Mouse (Mus musculus) forebrain, embryonic 12.5 days (tissue): ENCODE results near the gene Gm10190. TPM values are rescaled to one million over a fixed set of nuclear protein-coding genes. Genes with fewer than 3 reads are reported as not detected.
"Not testable (repeated sequence)": the region's sequence is repeated elsewhere in the genome, so short reads cannot be mapped to it uniquely, and the experiment has no call there.

Source experiments
- ATAC-seq: fragments of 200-750 bp; cut with Nextera tagmentation; 2 replicates; pipeline ENCODE4 v1.8.0; 2017; ENCODE audit warnings: moderate TSS enrichment; ENCODE audit not compliant: low FRiP score
- H3K27ac ChIP-seq: fragments of 300-500 bp; sonication (generic); 2 replicates; pipeline ENCODE4 v1.5.1; 2016; ENCODE audit warnings: mild to moderate bottlenecking
- H3K27me3 ChIP-seq: fragments of 300-500 bp; sonication (generic); 2 replicates; pipeline ENCODE4 v1.6.1; 2016; ENCODE audit warnings: mild to moderate bottlenecking
- H3K36me3 ChIP-seq: fragments of 300-500 bp; sonication (generic); replicated peaks from 2 replicates; pipeline ENCODE4 v1.6.1; 2016; ENCODE audit warnings: mild to moderate bottlenecking
- H3K4me1 ChIP-seq: fragments of 300-500 bp; sonication (generic); 2 replicates; pipeline ENCODE4 v1.6.1; 2016
- H3K4me2 ChIP-seq: fragments of 300-500 bp; sonication (generic); 2 replicates; pipeline ENCODE4 v1.6.1; 2016; ENCODE audit warnings: mild to moderate bottlenecking, moderate library complexity
- H3K4me3 ChIP-seq: fragments of 300-500 bp; sonication (generic); replicated peaks from 2 replicates; pipeline ENCODE4 v1.5.1; 2016; ENCODE audit warnings: mild to moderate bottlenecking
- H3K9ac ChIP-seq: fragments of 300-500 bp; sonication (generic); 2 replicates; pipeline ENCODE4 v1.6.1; 2016; ENCODE audit warnings: mild to moderate bottlenecking
- H3K9me3 ChIP-seq: fragments of 300-500 bp; sonication (generic); 2 replicates; pipeline ENCODE4 v1.6.1; 2016
- WGBS: fragments of 180-500 bp; shearing (Covaris S2); methylation state at CpG from one replicate; pipeline ENCODE4 v1.1.7; 2016; 5-methylcytosine and 5-hydroxymethylcytosine counted together
- polyA plus RNA-seq: library from polyadenylated mRNA; unstranded; fragments of >200 nt; fragmentation: Nextera tagmentation; extraction: Ambion mirVana; gene quantifications from 2 replicates; pipeline ENCODE4 v1.2.1, GENCODE M21; 2016

Gene Gm10190
- polyA plus RNA-seq: 1.9 and 2.0 TPM in 2 replicates

DNA sequence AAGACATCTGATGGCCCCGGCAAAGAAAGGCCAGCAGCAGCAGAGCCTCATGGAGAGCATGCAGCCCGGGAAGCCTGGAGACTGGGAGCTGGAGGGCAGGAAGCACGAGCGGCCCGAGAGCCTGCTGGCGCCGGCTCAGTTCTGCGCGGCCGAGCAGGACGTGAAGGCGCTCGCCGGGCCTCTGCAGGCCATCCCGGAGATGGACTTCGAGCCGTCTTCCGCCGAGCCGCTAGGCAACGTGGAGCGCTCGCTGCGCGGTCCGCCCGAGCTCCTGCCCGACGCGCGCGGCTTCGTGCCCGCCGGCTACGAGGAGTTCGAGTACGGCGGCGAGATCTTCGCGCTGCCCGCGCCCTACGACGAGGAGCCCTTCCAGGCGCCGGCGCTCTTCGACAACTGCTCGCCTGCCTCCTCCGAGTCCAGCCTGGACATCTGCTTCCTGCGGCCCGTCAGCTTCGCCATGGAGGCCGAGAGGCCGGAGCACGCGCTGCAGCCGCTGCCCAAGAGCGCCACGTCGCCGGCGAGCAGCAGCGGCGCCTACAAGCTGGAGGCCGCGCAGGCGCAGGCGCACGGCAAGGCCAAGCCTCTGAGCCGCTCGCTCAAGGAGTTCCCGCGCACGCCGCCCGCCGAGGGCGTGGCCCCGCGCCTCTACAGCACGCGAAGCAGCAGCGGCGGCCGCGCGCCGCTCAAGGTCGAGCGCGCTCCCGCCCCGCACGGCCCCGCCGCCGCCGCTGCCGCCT is at the start of gene Gm10190:
TSS of gene Gm10190 (minus strand) at position 553 of the 737 bp plus-strand sequence.
- Histone ChIP-seq H3K4me1 (peaks cover 8% of the 10 kb centered on the region), H3K27me3 (peaks cover 31% of the 10 kb centered on the region), H3K9me3 (no peaks in the 10 kb centered on the region), H3K9ac (peak within 1 kb of the TSS; percentile 70), H3K27ac (peak within 1 kb of the TSS; percentile 44; the same call in 1 of the 2 replicates), H3K4me2 (peak within 1 kb of the TSS; percentile 76), H3K36me3 (no peaks in the 10 kb centered on the region), H3K4me3 (peak within 1 kb of the TSS; percentile 49)
- peak; percentile 98 for ATAC-seq
- 5% methylated on average over 96 of the region's 102 CpGs for WGBS

DNA sequence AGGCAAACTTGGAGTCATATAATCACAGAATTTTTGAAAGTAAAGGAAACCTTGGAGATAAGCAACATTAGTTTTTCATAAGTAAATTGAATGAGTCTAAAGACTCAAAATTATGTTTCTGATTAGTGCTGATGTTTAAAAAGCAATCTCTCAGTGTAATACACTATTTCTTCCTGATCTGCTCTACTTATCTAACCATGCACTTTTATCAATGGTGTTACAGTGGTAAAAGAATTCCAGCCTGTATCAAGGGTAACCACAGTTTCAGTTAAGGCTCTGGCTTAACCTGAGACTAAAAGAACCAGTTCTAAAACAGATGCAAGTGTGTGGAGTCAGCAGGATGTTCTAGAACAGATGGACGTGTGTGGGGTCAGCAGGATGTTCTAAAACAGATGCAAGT is 47.7 kb upstream of the Gm10190 start:
- no peaks in the 10 kb centered on the region for H3K9me3 ChIP-seq
- H3K27me3 ChIP-seq: no peaks in the 10 kb centered on the region
- ATAC-seq: no peak
- H3K36me3 ChIP-seq: peaks cover 47% of the 10 kb centered on the region
- H3K4me3 ChIP-seq: no peak overlapping the region
- 98% methylated on average over 1 of the region's 1 CpGs for WGBS
- H3K4me1 ChIP-seq: no peaks in the 10 kb centered on the region
- no peak overlapping the region for H3K4me2 ChIP-seq
- H3K9ac ChIP-seq: no peak overlapping the region
- no peak overlapping the region for H3K27ac ChIP-seq

DNA sequence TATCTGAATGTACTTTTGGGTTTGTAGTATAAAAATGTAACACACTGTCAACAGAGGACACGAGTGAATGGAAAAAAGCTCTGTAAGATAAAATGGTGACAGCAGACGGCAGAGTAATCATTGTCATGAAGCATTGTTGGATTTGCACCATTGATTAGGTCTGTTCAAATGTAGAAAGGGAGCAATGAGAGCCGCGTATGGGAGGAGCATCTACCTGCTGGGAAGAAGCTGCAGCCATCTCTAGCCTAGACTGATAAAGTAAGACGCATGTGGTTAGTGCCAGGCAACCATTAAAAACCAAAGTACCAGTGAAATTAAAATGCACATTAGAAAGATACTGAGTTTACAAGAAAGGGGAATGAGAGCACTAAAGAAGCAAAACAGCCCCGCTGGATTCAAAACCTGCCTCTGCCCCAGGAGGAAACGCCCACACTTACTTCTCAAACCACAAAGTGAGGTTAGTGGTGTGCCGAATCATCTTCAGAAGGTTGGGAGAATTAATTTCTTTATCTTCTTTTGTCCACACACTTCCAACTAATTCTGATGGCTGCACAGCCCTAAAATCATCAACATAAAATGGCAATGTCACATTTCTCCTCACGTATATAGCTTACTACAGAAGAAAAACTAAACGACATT is 45.4 kb upstream of the Gm10190 start:
- H3K4me2 ChIP-seq: no peak overlapping the region
- no peak overlapping the region for H3K9ac ChIP-seq
- 89% methylated on average over 10 of the region's 10 CpGs for WGBS
- no peaks in the 10 kb centered on the region for H3K9me3 ChIP-seq
- no peak overlapping the region for H3K27ac ChIP-seq
- no peaks in the 10 kb centered on the region for H3K4me1 ChIP-seq
- no peak overlapping the region for H3K4me3 ChIP-seq
- H3K27me3 ChIP-seq: no peaks in the 10 kb centered on the region
- peaks cover 58% of the 10 kb centered on the region for H3K36me3 ChIP-seq
- ATAC-seq: no peak

DNA sequence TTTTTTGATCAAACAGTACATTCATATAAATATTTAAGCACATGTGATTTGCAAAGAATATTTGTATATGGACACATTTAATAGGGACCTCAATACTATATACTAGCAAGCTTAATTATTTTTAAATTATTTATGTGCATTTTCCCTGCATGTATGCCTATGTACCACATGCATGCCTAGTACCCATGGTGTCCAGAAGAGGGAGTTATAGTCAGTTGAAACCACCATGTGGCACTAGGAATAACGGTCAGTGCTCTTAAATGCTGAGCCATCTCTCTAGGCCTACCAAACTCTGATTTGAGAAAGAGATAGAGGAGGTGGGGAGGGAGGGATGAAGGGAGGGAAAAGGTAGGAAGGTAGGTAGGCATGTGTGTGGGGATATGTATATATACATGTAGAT is 37.8 kb upstream of the Gm10190 start:
- ATAC-seq: no peak
- peaks cover 76% of the 10 kb centered on the region for H3K36me3 ChIP-seq
- WGBS: 69% methylated on average over 1 of the region's 1 CpGs
- H3K9me3 ChIP-seq: no peaks in the 10 kb centered on the region
- no peak overlapping the region for H3K27ac ChIP-seq
- no peak overlapping the region for H3K9ac ChIP-seq
- H3K4me2 ChIP-seq: no peak overlapping the region
- H3K4me1 ChIP-seq: no peaks in the 10 kb centered on the region
- H3K4me3 ChIP-seq: no peak overlapping the region
- H3K27me3 ChIP-seq: no peaks in the 10 kb centered on the region

DNA sequence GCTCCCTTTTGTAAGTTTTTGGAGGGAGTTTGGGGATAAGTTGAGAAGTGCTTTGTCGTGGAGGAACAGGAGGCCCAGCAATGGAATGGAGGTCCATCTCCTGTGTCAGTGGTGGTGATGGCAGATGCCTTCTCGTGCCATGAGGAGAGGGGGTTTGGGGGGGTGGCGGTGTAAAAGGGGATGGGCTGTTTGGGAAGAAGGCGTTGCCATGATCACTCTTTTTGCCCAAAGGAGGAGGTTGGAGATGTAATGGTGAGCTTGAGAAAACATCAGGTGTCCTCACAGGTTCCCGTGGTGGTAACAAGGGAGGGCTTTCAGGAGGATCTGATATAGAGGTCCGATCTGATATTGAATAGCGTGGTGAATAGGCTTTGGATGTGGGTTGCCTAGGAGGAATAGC is 24.9 kb upstream of the Gm10190 start:
- Histone ChIP-seq H3K27me3 (no peaks in the 10 kb centered on the region), H3K4me1 (no peaks in the 10 kb centered on the region), H3K4me3 (no peak overlapping the region), H3K4me2 (no peak overlapping the region), H3K27ac (no peak overlapping the region), H3K36me3 (peaks cover 34% of the 10 kb centered on the region), H3K9ac (no peak overlapping the region), H3K9me3 (no peaks in the 10 kb centered on the region)
- no peak for ATAC-seq
- 93% methylated on average over 7 of the region's 7 CpGs for WGBS

DNA sequence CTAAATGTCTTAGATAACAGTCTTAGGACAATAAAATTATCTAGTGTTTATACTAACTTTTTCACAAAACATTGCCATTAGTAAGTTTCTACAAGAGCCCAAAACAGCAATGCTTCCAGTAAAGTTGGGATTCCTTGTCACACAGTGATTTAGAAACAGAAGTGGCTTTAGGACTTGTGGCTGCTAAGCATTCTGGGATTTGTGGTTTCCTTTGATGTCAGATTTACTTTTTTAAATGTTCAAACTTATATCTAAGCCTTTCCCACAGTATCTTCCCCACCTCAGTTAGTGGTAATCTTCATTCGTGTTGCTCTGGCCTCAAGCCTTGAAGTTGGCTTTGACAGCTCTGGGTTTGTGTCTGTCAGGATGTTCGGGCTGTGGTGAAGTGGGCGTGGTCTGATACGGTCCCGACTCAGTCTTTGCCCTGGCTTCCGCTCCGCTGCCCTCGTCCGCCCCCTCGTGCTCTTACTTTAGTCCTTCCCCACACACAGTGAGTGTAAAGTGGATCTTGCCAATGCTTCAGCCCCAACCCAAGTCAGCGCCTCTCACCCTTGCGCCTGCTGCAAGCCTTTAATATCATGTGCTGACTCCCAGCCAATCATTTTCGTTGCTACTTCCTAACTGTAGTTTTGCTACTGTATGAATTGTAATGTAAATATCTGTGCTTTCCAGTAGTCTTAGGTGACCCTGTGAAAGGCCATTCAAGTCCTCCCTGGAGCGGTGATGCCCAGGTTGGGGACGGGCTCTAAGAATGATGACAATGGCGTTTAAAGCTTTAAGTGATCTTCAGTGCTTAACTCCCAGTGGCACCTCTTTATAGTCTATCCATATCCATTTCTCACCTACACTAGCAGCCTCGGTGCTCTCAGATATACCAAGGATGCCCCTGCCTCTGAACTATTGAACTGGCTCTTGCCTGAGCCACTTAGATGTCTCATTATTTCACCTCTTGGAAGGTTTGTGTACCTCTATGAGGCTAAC is 18.4 kb upstream of the Gm10190 start:
- 12% methylated on average over 17 of the region's 17 CpGs for WGBS
- peaks cover 6% of the 10 kb centered on the region; the same call in 1 of the 2 replicates for H3K4me1 ChIP-seq
- peak; percentile 88 for ATAC-seq
- no peaks in the 10 kb centered on the region for H3K27me3 ChIP-seq
- H3K27ac ChIP-seq: no peak overlapping the region
- peak overlapping the region; percentile 47 for H3K4me3 ChIP-seq
- H3K36me3 ChIP-seq: peaks cover 4% of the 10 kb centered on the region; the same call in 1 of the 2 replicates
- H3K4me2 ChIP-seq: peak overlapping the region; percentile 65
- peak overlapping the region; percentile 50 for H3K9ac ChIP-seq
- no peaks in the 10 kb centered on the region for H3K9me3 ChIP-seq

DNA sequence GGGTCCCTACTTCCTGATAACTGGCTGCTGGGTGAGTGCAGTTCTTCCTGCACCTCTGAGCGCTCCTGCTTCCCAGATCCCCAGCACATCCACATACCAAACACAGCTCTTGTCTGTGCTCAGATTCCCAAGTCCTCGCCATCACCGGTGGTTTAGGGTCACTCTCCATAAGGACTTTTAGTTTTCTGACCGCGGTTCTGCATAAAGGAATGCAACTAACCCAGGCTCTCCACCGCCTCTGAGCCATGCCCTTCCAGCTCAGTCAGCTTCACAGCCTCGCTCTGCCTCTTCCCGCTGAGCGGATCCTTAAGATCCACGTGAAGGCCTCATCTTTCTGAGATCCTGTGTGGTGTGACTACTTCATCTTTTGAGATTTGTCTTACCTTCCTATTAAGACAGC is 16.7 kb upstream of the Gm10190 start:
- 67% methylated on average over 10 of the region's 10 CpGs for WGBS
- no peaks in the 10 kb centered on the region for H3K27me3 ChIP-seq
- H3K9me3 ChIP-seq: no peaks in the 10 kb centered on the region
- no peak overlapping the region for H3K4me3 ChIP-seq
- H3K27ac ChIP-seq: no peak overlapping the region
- H3K4me1 ChIP-seq: peaks cover 6% of the 10 kb centered on the region; the same call in 1 of the 2 replicates
- H3K36me3 ChIP-seq: no peaks in the 10 kb centered on the region
- ATAC-seq: no peak
- H3K4me2 ChIP-seq: no peak overlapping the region
- H3K9ac ChIP-seq: no peak overlapping the region

DNA sequence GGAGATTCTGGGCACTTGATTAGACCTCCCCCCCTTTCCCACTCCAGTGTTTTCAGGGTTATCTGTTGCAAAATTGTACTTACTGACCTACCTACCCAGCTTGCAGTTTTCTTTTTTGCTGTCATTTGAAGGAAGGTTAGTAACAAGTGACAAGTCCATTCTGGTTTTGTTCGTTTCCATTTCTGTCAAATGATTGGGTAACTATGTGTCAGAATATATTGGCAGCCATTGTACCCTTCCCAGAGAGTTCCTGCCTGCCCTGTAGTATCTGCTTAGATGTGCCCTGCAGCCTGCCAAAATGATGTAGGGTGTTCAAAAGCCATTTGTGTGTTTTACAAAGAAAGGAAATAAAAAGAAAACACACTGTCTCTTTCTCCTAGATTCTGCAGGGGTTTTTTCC is 12.3 kb upstream of the Gm10190 start:
- Histone ChIP-seq H3K9ac (no peak overlapping the region), H3K27ac (no peak overlapping the region), H3K27me3 (no peaks in the 10 kb centered on the region), H3K9me3 (no peaks in the 10 kb centered on the region), H3K4me1 (no peaks in the 10 kb centered on the region), H3K4me2 (no peak overlapping the region), H3K36me3 (no peaks in the 10 kb centered on the region), H3K4me3 (no peak overlapping the region)
- 68% methylated on average over 1 of the region's 1 CpGs for WGBS
- ATAC-seq: no peak

DNA sequence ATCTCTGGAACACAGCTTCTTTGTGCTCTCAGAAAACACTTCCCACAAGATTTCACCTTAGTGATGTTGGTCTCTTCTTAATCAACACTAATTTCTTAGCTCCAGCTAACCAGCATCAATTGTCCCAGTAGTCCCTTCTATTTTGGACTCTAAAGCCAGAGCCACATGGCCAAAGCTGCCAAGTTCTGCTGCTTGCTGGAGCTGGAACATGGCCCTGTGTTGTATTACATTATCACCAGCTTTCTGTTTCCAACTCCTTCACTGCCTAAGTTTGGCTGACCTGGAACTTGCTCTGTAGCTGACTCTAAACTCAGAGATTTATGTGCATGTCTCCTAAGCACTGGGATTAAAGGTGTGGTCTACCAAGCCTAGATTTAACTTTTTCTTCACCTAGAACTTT is 5.0 kb upstream of the Gm10190 start:
- H3K27ac ChIP-seq, H3K4me1 ChIP-seq, H3K36me3 ChIP-seq, H3K9me3 ChIP-seq, ATAC-seq, H3K4me3 ChIP-seq, H3K9ac ChIP-seq, H3K4me2 ChIP-seq: not testable (repeated sequence)
- H3K27me3 ChIP-seq: peaks cover 17% of the 10 kb centered on the region

DNA sequence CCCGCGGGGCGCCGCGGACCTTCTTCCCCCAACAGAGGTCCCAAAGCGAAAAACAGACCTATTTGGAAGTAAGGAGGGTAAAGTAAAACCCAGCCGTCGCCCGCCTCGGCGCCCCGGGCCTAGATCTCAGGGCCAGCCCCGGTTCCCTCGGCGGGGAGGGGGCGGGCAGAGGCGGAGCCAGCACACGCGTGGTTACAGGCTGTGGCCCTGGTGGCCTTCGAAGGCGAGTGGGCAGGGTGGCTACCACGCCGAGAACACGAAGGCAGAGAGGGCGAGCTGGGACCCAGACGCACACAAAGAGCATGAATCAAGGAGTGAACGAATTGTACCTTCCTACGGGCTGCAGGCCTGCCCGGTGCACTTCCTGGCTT is 370 bp upstream of the Gm10190 start:
- H3K27ac ChIP-seq: no peak overlapping the region
- WGBS: 20% methylated on average over 28 of the region's 29 CpGs
- H3K4me3 ChIP-seq: peak overlapping the region; percentile 49
- peaks cover 31% of the 10 kb centered on the region for H3K27me3 ChIP-seq
- H3K9me3 ChIP-seq: no peaks in the 10 kb centered on the region
- H3K4me1 ChIP-seq: peaks cover 8% of the 10 kb centered on the region
- no peaks in the 10 kb centered on the region for H3K36me3 ChIP-seq
- peak; percentile 83 for ATAC-seq
- H3K4me2 ChIP-seq: peak overlapping the region; percentile 76
- peak overlapping the region; percentile 70 for H3K9ac ChIP-seq

DNA sequence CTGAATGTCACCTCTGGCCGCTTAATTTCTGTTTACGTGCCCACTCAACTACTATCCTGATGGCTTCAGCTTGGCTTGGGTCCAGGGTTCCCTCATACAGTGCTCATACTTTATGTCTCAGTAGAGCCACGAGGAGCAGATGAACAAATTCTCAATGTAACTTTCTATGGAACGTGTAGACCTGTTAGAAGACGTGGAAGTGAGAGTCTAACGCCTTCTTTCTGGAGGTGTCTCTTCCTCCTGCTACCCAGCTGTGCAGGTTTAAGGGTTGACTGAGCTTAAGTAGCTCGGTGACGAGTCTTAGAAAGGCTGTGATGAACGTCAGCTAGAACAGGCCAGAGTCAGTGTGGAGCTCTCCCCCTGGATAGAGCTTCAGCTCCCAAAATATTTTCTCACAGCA is 4.7 kb downstream of the Gm10190 start:
- no peak overlapping the region for H3K4me2 ChIP-seq
- peaks cover 6% of the 10 kb centered on the region for H3K4me1 ChIP-seq
- whole genome bisulfite sequencing: 81% methylated on average over 9 of the region's 9 CpGs
- H3K9me3 ChIP-seq: no peaks in the 10 kb centered on the region
- no peak for ATAC-seq
- H3K27me3 ChIP-seq: peaks cover 14% of the 10 kb centered on the region; the same call in 1 of the 2 replicates
- no peak overlapping the region for H3K9ac ChIP-seq
- H3K4me3 ChIP-seq: no peak overlapping the region
- H3K36me3 ChIP-seq: no peaks in the 10 kb centered on the region
- H3K27ac ChIP-seq: no peak overlapping the region

DNA sequence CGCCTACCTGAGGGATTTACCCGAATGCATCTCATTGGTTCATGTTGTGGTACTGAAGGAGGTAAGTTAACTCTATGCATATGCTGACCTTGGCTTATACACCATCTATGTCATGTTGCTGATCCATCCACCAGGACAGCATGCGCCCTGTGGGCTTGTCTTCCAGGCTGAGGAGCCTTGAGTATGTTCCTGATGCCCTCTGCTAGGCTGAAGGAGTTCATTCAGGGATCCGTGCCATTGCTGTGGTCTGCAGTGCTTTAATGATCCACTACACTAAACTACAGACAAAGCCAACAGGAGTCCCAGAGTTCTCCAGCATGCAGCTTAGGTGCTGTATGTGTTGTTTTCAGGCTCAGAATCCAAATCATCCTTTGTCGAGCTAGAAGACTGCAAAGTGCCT is 6.1 kb downstream of the Gm10190 start:
- 96% methylated on average over 5 of the region's 5 CpGs for WGBS
- Histone ChIP-seq H3K27ac (no peak overlapping the region), H3K36me3 (no peaks in the 10 kb centered on the region), H3K9me3 (no peaks in the 10 kb centered on the region), H3K4me1 (no peaks in the 10 kb centered on the region), H3K4me3 (no peak overlapping the region), H3K9ac (no peak overlapping the region), H3K27me3 (0 out of 2 replicates have a peak, but pooled peaks cover 10% of the 10 kb centered on the region), H3K4me2 (no peak overlapping the region)
- no peak for ATAC-seq
